Mouse (Mus musculus) neural tube, embryonic 12.5 days (tissue): Measurements from ENCODE around the gene Tmem131. TPM values are rescaled to one million over a fixed set of nuclear protein-coding genes. Genes with fewer than 3 reads are reported as not detected.

Experiments used
- ATAC-seq: fragments of 200-750 bp; cut with Nextera tagmentation; 2 replicates; pipeline ENCODE4 v1.8.0; 2017; ENCODE audit warnings: low read depth, mild to moderate bottlenecking, moderate TSS enrichment, moderate library complexity; ENCODE audit not compliant: low FRiP score
- H3K27ac ChIP-seq: fragments of 300-500 bp; sonication (generic); 2 replicates; pipeline ENCODE4 v1.5.1; 2016
- H3K27me3 ChIP-seq: fragments of 300-500 bp; sonication (generic); replicated peaks from 2 replicates; pipeline ENCODE4 v1.6.1; 2016; ENCODE audit warnings: mild to moderate bottlenecking
- H3K36me3 ChIP-seq: fragments of 300-500 bp; sonication (generic); 2 replicates; pipeline ENCODE4 v1.6.1; 2016; ENCODE audit warnings: mild to moderate bottlenecking
- H3K4me1 ChIP-seq: fragments of 300-500 bp; sonication (generic); 2 replicates; pipeline ENCODE4 v1.6.1; 2016
- H3K4me2 ChIP-seq: fragments of 300-500 bp; sonication (generic); replicated peaks from 2 replicates; pipeline ENCODE4 v1.6.1; 2016; ENCODE audit warnings: mild to moderate bottlenecking
- H3K4me3 ChIP-seq: fragments of 300-500 bp; sonication (generic); 2 replicates; pipeline ENCODE4 v1.5.1; 2016
- H3K9ac ChIP-seq: fragments of 300-500 bp; sonication (generic); 2 replicates; pipeline ENCODE4 v1.6.1; 2016; ENCODE audit warnings: mild to moderate bottlenecking
- H3K9me3 ChIP-seq: fragments of 300-500 bp; sonication (generic); 2 replicates; pipeline ENCODE4 v1.6.1; 2016; ENCODE audit warnings: mild to moderate bottlenecking
- WGBS: fragments of 180-500 bp; shearing (Covaris S2); methylation state at CpG from one replicate; pipeline ENCODE4 v1.1.7; 2016; 5-methylcytosine and 5-hydroxymethylcytosine counted together
- polyA plus RNA-seq: library from polyadenylated mRNA; unstranded; fragments of >200 nt; fragmentation: Nextera tagmentation; extraction: Ambion mirVana; gene quantifications from 2 replicates; pipeline ENCODE4 v1.2.1, GENCODE M21; 2016

Tmem131 gene
- polyA plus RNA-seq, 1 experiment from 2014 or later, result 18.3 TPM

DNA sequence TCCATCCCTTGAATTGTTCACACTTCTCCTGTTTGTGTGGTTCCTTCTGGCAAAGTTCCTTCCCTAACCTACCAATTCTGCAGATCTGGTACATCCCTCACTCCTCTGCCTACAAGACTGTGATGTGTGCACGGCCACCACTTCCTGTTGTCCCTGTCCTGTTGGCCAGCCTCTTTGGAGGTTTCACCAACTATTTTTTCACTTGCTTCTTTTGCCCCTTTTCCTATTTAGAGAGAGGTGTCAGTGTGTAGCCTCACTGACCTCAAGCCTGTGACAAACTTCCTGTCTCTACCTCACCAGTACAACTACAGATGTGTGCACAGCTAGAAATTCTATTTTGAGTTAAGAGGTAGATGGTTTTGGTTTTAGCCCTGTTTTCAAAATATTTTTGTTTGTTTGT, 136.4 kb downstream of the Tmem131 start:
- no peak overlapping the region for H3K9ac ChIP-seq

DNA sequence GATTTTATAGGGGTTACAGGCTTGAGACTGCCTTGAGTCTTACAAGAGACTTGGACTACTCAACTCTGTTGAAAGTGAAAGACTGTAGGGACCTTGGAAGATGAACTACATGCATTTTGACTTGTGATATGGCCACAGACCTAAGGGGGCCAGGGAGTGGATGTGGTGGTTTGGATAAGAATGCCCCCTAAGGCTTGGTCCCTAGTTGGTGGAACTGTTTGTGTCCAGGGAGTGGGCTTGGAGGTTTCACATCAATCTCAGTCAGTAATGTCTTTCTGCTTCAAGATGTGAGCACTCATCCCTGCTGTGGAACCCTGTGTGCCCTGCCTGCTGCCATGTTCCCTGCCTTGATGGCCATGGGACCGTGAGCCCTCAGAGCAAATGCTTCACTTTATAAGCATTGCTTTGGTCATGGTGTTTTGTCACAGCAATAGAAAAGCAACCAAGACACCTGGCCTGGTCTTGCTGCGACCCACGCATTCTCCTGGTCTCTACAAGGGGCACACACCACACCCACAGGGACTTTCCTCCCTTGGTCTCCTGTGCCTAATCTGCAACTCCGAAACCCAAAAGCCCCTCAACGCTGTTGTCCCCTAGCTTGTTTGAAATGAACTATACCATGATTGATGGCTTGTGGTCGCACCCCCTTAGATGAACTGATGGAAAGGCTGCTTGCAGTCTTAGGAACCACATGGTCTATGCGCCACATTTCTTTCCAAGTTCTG, 137.1 kb downstream of the Tmem131 start:
- WGBS, result 97% methylated on average over 7 of the region's 7 CpGs
- Histone ChIP-seq H3K9ac (no peak overlapping the region), H3K4me3 (no peak overlapping the region), H3K27ac (no peak overlapping the region), H3K4me1 (no peaks in the 10 kb centered on the region), H3K36me3 (peaks cover 92% of the 10 kb centered on the region), H3K4me2 (no peak overlapping the region), H3K9me3 (no peaks in the 10 kb centered on the region), H3K27me3 (no peaks in the 10 kb centered on the region)
- ATAC-seq, result no peak

More for the DNA sequence above, 136.4 kb downstream of the Tmem131 start:
- WGBS, result 83% methylated on average over 1 of the region's 1 CpGs
- H3K27ac ChIP-seq, result no peak overlapping the region
- ATAC-seq, result no peak
- H3K36me3 ChIP-seq, result peaks cover 92% of the 10 kb centered on the region
- H3K4me2 ChIP-seq, result no peak overlapping the region
- H3K4me3 ChIP-seq, result no peak overlapping the region
- no peaks in the 10 kb centered on the region for H3K4me1 ChIP-seq
- no peaks in the 10 kb centered on the region for H3K27me3 ChIP-seq
- H3K9me3 ChIP-seq, result no peaks in the 10 kb centered on the region

DNA sequence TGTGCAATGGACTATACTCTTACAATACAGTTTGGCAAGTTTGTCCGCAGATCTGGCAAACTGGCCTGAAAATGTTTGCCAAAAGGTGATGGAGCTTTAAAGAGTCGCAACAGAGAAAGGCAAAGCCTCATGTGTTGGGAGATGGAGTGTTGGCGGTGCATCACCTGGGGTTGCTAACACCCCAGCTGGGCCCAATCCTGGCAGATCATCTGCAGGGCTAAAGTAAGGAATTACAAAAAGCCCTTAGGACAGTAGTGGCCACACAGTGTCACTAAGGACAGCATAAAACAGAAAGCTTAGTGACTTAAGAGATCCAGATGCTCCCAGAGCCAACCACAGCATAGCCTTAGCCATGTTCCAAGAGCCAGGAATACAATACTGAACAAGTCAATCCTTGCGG, 138.6 kb downstream of the Tmem131 start:
- 97% methylated on average over 4 of the region's 4 CpGs for WGBS
- ATAC-seq, result no peak

DNA sequence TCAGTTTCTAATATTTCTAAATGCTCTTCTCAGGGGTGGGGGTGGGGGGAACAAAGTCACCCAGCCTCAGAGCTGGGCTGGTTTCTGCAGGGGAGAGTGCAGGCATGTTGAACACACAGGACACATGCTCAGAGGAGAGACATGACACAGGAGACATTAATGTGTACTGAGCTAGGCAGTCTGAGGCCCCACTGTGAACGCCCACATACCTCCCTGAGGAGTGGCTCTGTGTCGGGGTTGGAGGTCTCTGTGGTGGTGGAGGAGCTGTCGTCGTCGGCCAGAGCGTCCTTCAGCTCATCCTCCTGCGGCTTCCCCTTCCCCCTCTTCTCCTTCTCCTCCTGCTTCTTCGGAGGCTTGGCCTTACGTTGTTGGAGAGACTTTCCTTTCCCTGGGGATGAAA, 139.2 kb downstream of the Tmem131 start:
- H3K9me3 ChIP-seq, result no peaks in the 10 kb centered on the region
- ATAC-seq, result no peak
- no peak overlapping the region for H3K9ac ChIP-seq
- H3K27me3 ChIP-seq, result no peaks in the 10 kb centered on the region
- H3K4me1 ChIP-seq, result no peaks in the 10 kb centered on the region
- no peak overlapping the region for H3K27ac ChIP-seq
- 77% methylated on average over 9 of the region's 9 CpGs for WGBS
- peaks cover 82% of the 10 kb centered on the region for H3K36me3 ChIP-seq
- H3K4me2 ChIP-seq, result no peak overlapping the region
- no peak overlapping the region for H3K4me3 ChIP-seq

More for the DNA sequence above, 138.6 kb downstream of the Tmem131 start:
- Histone ChIP-seq H3K4me3 (no peak overlapping the region), H3K27ac (no peak overlapping the region), H3K36me3 (peaks cover 82% of the 10 kb centered on the region), H3K9ac (no peak overlapping the region), H3K4me2 (no peak overlapping the region), H3K4me1 (no peaks in the 10 kb centered on the region), H3K27me3 (no peaks in the 10 kb centered on the region), H3K9me3 (no peaks in the 10 kb centered on the region)

DNA sequence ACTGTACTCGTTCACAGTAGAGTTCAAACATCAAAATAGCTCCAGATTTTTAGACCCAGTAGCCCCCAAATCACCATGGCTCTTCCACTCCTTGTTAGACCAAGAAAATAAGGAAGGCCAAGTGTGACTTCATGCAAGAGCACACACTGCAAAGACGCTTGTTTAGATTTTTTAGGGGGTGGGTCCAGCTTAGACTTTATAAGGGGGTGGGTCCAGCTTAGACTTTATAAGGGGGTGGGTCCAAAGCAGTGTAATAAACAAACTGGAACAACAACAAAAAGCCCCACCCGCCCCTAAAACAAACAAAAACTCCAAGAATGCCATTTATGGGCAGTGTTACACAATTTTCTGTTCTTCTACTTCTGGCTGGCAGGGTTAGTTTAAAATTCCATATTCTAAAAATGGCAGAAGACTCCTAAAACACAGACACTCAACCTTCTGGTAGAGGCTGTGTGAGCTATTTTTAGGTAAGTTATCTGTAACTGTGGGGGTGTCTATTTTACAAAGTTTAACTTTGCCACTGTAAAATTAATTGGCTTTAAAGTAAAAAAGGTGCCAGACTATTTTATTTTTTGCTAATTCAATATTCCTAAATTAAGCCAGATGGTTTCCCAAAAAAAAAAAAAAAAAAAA, 143.0 kb downstream of the Tmem131 start:
- Histone ChIP-seq H3K9me3 (no peaks in the 10 kb centered on the region), H3K4me3 (no peak overlapping the region), H3K4me1 (no peaks in the 10 kb centered on the region), H3K27ac (no peak overlapping the region), H3K36me3 (peaks cover 84% of the 10 kb centered on the region), H3K4me2 (no peak overlapping the region), H3K9ac (no peak overlapping the region), H3K27me3 (no peaks in the 10 kb centered on the region)
- ATAC-seq, result no peak
- 80% methylated on average over 3 of the region's 3 CpGs for WGBS

DNA sequence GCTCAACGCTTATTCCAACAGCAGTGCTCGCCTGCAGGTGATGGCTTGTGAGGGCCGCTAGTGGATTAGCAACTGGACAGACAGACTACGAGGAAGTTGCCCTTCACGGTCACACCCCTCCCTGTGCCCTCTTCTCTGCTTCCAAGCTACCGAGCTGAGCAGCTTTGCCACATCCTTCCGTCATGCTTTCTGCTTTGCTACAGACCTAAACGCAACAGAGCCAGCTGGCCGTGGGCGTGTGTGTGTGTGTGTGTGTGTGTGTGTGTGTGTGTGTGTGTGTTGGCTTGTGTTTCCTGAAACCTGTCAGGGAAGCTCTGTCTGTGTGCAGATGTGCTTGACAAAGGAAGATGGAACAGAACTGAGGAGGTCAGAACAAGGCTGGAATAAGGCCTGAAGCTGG, 146.0 kb downstream of the Tmem131 start:
- Histone ChIP-seq H3K36me3 (peaks cover 88% of the 10 kb centered on the region), H3K27me3 (no peaks in the 10 kb centered on the region), H3K9ac (no peak overlapping the region), H3K9me3 (no peaks in the 10 kb centered on the region), H3K27ac (no peak overlapping the region), H3K4me2 (no peak overlapping the region), H3K4me3 (no peak overlapping the region), H3K4me1 (no peaks in the 10 kb centered on the region)
- ATAC-seq, result no peak
- WGBS, result 89% methylated on average over 10 of the region's 10 CpGs

DNA sequence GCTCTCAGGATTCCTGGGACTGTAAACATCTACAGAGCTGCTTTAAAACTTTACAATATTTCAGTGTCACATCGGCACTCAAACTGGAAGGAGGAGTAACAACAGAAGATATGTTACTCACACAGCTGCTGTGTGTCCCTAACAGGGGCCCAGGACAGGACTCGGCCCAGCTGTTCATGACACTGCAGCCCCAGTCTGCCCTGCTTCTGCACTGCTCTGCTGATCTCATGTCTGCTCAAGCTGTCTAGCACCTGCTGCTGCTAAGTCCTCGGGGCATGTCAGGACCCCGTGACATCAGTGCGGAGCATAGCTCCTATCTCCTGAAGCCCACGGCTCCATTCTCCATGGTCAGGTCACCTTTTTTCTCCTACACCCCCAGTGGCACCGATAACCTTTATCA, 146.8 kb downstream of the Tmem131 start:
- Histone ChIP-seq H3K9me3 (no peaks in the 10 kb centered on the region), H3K27ac (no peak overlapping the region), H3K9ac (no peak overlapping the region), H3K36me3 (peaks cover 84% of the 10 kb centered on the region), H3K27me3 (no peaks in the 10 kb centered on the region), H3K4me2 (no peak overlapping the region), H3K4me3 (no peak overlapping the region), H3K4me1 (no peaks in the 10 kb centered on the region)
- WGBS, result 94% methylated on average over 7 of the region's 7 CpGs
- no peak for ATAC-seq

DNA sequence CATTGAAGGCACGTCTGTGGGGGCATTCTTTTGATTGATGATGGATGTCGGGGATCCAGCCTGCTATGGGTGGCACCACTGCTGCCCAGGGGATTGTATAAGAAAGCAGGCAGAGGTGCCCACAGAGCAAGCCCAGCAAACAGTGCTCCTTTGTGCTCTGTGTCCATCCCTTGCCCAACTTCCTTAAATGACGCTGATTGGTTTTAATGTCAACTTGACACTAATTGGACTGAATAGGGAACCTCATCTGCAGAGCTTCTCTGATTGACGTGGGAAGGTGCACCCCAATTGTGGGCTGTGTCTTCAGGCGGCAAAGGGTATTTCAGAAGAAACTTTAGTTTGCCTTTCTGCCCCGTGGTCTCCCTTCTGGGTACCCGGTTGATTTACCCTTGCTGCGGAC, 154.1 kb downstream of the Tmem131 start:
- Histone ChIP-seq H3K4me2 (no peak overlapping the region), H3K27ac (no peak overlapping the region), H3K9ac (no peak overlapping the region), H3K27me3 (no peaks in the 10 kb centered on the region; the same call in 1 of the 2 replicates), H3K4me1 (0 out of 2 replicates have a peak, but pooled peaks cover 5% of the 10 kb centered on the region), H3K36me3 (peaks cover 32% of the 10 kb centered on the region), H3K9me3 (no peaks in the 10 kb centered on the region), H3K4me3 (no peak overlapping the region)
- 77% methylated on average over 8 of the region's 8 CpGs for WGBS
- ATAC-seq, result no peak

DNA sequence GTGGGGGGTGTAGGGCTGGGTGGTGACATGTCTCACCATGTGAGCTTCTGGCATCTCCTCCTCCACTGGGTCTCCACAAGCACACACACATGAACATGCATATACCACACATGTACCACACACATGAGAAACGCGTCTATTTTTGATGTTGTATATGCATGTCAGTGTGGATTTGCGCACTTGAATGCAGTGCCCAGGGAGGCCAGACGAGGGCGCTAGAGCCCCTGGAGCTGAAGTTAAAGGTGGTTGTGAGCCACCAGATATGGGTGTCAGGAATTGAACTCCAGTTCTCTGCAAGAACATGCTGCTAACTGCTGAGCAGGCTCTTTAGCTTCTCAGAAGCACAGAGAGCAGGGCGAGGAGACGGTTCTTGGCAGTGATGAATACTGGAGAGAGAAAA, 157.1 kb downstream of the Tmem131 start:
- H3K4me3 ChIP-seq, result no peak overlapping the region
- H3K9ac ChIP-seq, result no peak overlapping the region
- 96% methylated on average over 7 of the region's 7 CpGs for WGBS
- peaks cover 6% of the 10 kb centered on the region for H3K36me3 ChIP-seq
- H3K9me3 ChIP-seq, result no peaks in the 10 kb centered on the region
- no peak overlapping the region for H3K27ac ChIP-seq
- H3K4me1 ChIP-seq, result 0 out of 2 replicates have a peak, but pooled peaks cover 5% of the 10 kb centered on the region
- H3K27me3 ChIP-seq, result no peaks in the 10 kb centered on the region; the same call in 1 of the 2 replicates
- H3K4me2 ChIP-seq, result no peak overlapping the region
- no peak for ATAC-seq

DNA sequence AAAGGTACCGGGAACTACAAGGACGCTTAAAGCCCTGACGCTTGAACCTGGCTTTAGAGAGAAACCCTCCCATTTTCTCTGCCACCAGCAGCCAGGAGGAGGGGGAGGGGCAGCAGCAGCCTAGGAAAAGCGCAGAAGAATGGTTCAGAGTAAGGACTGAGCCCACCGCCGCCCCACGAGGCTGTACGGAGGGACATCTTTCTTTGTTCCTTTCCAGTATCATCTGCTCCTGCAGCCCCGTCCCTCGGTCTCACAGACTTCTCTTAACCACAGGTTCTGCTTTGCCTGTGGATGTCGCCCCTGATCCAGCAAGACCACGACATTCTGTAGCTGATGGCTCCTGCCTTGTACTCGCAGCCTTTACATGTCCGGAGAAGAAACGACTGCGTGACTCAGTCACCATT, 158.2 kb downstream of the Tmem131 start:
- ATAC-seq, result peak; percentile 73
- Histone ChIP-seq H3K36me3 (no peaks in the 10 kb centered on the region), H3K9me3 (no peaks in the 10 kb centered on the region), H3K4me2 (peak overlapping the region; percentile 86), H3K9ac (peak overlapping the region; percentile 58), H3K4me1 (0 out of 2 replicates have a peak, but pooled peaks cover 5% of the 10 kb centered on the region), H3K27ac (no peak overlapping the region), H3K4me3 (peak overlapping the region; percentile 38), H3K27me3 (no peaks in the 10 kb centered on the region; the same call in 1 of the 2 replicates)
- 1% methylated on average over 16 of the region's 16 CpGs for WGBS

DNA sequence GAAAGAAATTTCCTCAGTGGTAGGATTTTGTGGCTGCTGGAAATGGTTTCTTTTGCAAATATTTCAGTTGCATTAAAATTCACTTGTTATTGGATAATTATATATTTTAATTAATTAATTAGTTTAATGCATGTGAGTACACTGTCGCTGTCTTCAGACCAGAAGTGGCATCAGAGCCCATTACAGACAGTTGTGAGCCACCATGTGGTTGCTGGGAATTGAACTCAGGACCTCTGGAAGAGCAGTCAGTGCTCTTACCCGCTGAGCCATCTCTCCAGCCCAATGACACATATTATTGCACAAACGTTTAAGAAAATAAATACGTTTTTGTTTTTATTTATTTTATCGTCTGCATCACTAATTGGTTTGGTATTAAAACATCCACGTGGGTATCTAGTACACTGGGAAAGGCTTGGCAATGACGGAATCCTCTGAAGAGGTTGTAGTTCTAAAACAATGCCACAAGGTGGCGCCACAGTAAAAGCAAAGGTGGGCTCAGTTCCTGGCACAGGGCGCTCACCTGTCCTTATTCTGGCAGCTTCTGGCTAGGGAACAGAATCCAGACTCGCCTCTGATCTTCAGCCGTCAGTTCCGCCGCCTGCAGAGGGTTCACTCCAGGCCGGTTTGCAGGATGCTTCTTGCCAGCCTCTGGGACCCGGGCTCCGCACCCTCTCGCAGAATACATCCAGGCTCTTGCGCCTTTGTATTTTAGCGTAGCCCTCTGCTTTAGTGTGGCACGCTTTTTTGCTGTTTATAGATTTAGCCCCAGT, 158.9 kb downstream of the Tmem131 start:
- 0 out of 2 replicates have a peak, but pooled peaks cover 5% of the 10 kb centered on the region for H3K4me1 ChIP-seq
- peak; percentile 76 for ATAC-seq
- peak overlapping the region; percentile 58 for H3K9ac ChIP-seq
- H3K4me2 ChIP-seq, result peak overlapping the region; percentile 86
- H3K4me3 ChIP-seq, result peak overlapping the region; percentile 38
- H3K9me3 ChIP-seq, result no peaks in the 10 kb centered on the region
- no peaks in the 10 kb centered on the region; the same call in 1 of the 2 replicates for H3K27me3 ChIP-seq
- 3% methylated on average over 20 of the region's 20 CpGs for WGBS
- no peaks in the 10 kb centered on the region for H3K36me3 ChIP-seq
- no peak overlapping the region for H3K27ac ChIP-seq

DNA sequence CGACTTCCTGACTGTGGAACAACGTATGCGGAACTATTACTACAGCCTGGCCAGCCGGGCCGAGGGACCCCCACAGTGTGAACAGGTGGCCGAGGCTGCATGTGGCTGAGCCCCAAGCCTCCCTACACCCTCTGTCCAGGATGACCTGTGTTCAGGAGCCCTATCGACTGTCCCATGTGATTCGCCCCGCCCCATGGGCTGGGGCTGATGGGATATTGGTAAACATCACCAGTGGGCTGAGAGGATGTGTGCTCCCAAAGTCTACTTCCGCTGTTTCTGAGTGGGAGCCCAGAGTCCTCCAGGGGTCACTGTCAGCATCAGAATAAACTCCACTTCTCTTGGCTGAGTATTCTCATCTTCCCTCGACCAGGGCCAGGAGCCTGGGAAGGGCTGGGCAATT, 161.0 kb downstream of the Tmem131 start:
- WGBS, result 82% methylated on average over 11 of the region's 11 CpGs
- H3K4me2 ChIP-seq, result no peak overlapping the region
- 0 out of 2 replicates have a peak, but pooled peaks cover 5% of the 10 kb centered on the region for H3K4me1 ChIP-seq
- H3K9me3 ChIP-seq, result no peaks in the 10 kb centered on the region
- ATAC-seq, result no peak
- H3K9ac ChIP-seq, result no peak overlapping the region
- no peak overlapping the region for H3K27ac ChIP-seq
- H3K36me3 ChIP-seq, result no peaks in the 10 kb centered on the region
- no peak overlapping the region for H3K4me3 ChIP-seq
- no peaks in the 10 kb centered on the region; the same call in 1 of the 2 replicates for H3K27me3 ChIP-seq
